Mouse (Mus musculus): ENCODE measurements around the gene Ears2. TPM values are rescaled to one million over a fixed set of nuclear protein-coding genes. Genes with fewer than 3 reads are reported as not detected.

Ears2 gene
- polyA plus RNA-seq, 1 experiment from 2014 or later, result 17.5 TPM

Other genes starting within 250 kb of the Ears2 start
- 0.41 and 0.55 TPM in 2 replicates for gene Scnn1b, start 202.2 kb downstream of the Ears2 start, polyA plus RNA-seq (2015; fragmentation: Nextera tagmentation; extraction: Ambion mirVana)
- gene Cog7, start 85.6 kb downstream of the Ears2 start, polyA plus RNA-seq (2015; fragmentation: Nextera tagmentation; extraction: Ambion mirVana), result 21.2 and 25.0 TPM in 2 replicates
- 87.9 and 107 TPM in 2 replicates for gene Gga2, start 46.0 kb downstream of the Ears2 start, polyA plus RNA-seq (2015; fragmentation: Nextera tagmentation; extraction: Ambion mirVana)
- gene Ubfd1, start 88 bp downstream of the Ears2 start, polyA plus RNA-seq (2015; fragmentation: Nextera tagmentation; extraction: Ambion mirVana), result 60.2 and 63.2 TPM in 2 replicates
- 708 and 737 TPM in 2 replicates for gene Ndufab1, start 34.6 kb upstream of the Ears2 start, polyA plus RNA-seq (2015; fragmentation: Nextera tagmentation; extraction: Ambion mirVana)
- 13.8 and 14.7 TPM in 2 replicates for gene Palb2, start 65.7 kb upstream of the Ears2 start, polyA plus RNA-seq (2015; fragmentation: Nextera tagmentation; extraction: Ambion mirVana)
- 115 and 118 TPM in 2 replicates for gene Dctn5, start 65.8 kb upstream of the Ears2 start, polyA plus RNA-seq (2015; fragmentation: Nextera tagmentation; extraction: Ambion mirVana)
- gene Plk1, start 92.2 kb upstream of the Ears2 start, polyA plus RNA-seq (2015; fragmentation: Nextera tagmentation; extraction: Ambion mirVana), result 106 and 121 TPM in 2 replicates
- 14.5 and 18.0 TPM in 2 replicates for gene Ern2, start 118.9 kb upstream of the Ears2 start, polyA plus RNA-seq (2015; fragmentation: Nextera tagmentation; extraction: Ambion mirVana)
- 1.8 and 2.2 TPM in 2 replicates for gene Chp2, start 152.2 kb upstream of the Ears2 start, polyA plus RNA-seq (2015; fragmentation: Nextera tagmentation; extraction: Ambion mirVana)
- gene Prkcb, start 221.5 kb upstream of the Ears2 start, polyA plus RNA-seq (2015; fragmentation: Nextera tagmentation; extraction: Ambion mirVana), result 14.3 and 17.3 TPM in 2 replicates

Measured in stomach, embryonic 15.5 days (tissue).